Mouse (Mus musculus) stomach, embryonic 15.5 days (tissue): ENCODE measurements at regions not wholly inside any gene's neighbourhood (a gene's known extent, or its start where the extent isn't known, plus 50 kb on each side); places are given as distances from the start of the nearest gene placed in this dataset.
"Not testable (repeated sequence)": the region's sequence is repeated elsewhere in the genome, so short reads cannot be mapped to it uniquely, and the experiment has no call there.

ENCODE experiments used
- ATAC-seq: fragments of 200-750 bp; cut with Nextera tagmentation; 2 replicates; pipeline ENCODE4 v1.8.0; 2017; ENCODE audit warnings: low read depth, moderate number of reproducible peaks, moderate TSS enrichment; ENCODE audit not compliant: insufficient read depth, low FRiP score
- H3K27ac ChIP-seq: fragments of 300-500 bp; sonication (generic); 2 replicates; pipeline ENCODE4 v1.5.1; 2015; ENCODE audit warnings: mild to moderate bottlenecking, inconsistent platforms
- H3K27me3 ChIP-seq: fragments of 300-500 bp; sonication (generic); replicated peaks from 2 replicates; pipeline ENCODE4 v1.6.1; 2015; ENCODE audit warnings: inconsistent platforms
- H3K36me3 ChIP-seq: fragments of 300-500 bp; sonication (generic); 2 replicates; pipeline ENCODE4 v1.6.1; 2015; ENCODE audit warnings: inconsistent platforms
- H3K4me1 ChIP-seq: fragments of 300-500 bp; sonication (generic); 2 replicates; pipeline ENCODE4 v1.6.1; 2015; ENCODE audit warnings: inconsistent platforms
- H3K4me2 ChIP-seq: fragments of 300-500 bp; sonication (generic); 2 replicates; pipeline ENCODE4 v1.6.1; 2015; ENCODE audit warnings: mild to moderate bottlenecking, inconsistent platforms
- H3K4me3 ChIP-seq: fragments of 300-500 bp; sonication (generic); replicated peaks from 2 replicates; pipeline ENCODE4 v1.5.1; 2015; ENCODE audit warnings: inconsistent platforms
- H3K9ac ChIP-seq: fragments of 300-500 bp; sonication (generic); 2 replicates; pipeline ENCODE4 v1.6.1; 2015; ENCODE audit warnings: inconsistent platforms
- H3K9me3 ChIP-seq: fragments of 300-500 bp; sonication (generic); 2 replicates; pipeline ENCODE4 v1.6.1; 2016; ENCODE audit warnings: inconsistent platforms
- whole genome bisulfite sequencing: fragments of 180-500 bp; shearing (Covaris S2); methylation state at CpG from one replicate; pipeline ENCODE4 v1.1.7; 2015; 5-methylcytosine and 5-hydroxymethylcytosine counted together

GRCm38 (mm10) chr17:60966401-60966800, 1914.7 kb downstream of the Efna5 start:
- Histone ChIP-seq H3K4me3 (no peak overlapping the region), H3K9me3 (no peaks in the 10 kb centered on the region), H3K9ac (no peak overlapping the region), H3K27me3 (no peaks in the 10 kb centered on the region), H3K27ac (no peak overlapping the region), H3K36me3 (no peaks in the 10 kb centered on the region), H3K4me1 (no peaks in the 10 kb centered on the region), H3K4me2 (no peak overlapping the region)
- WGBS: 78% methylated on average over 1 of the region's 1 CpGs
- ATAC-seq: no peak

- Histone ChIP-seq H3K9me3 (no peaks in the 10 kb centered on the region), H3K36me3 (no peaks in the 10 kb centered on the region), H3K9ac (no peak overlapping the region), H3K27me3 (no peaks in the 10 kb centered on the region), H3K4me3 (no peak overlapping the region), H3K4me2 (no peak overlapping the region), H3K27ac (no peak overlapping the region), H3K4me1 (no peaks in the 10 kb centered on the region)
- no peak for ATAC-seq
- WGBS: 75% methylated on average over 2 of the region's 2 CpGs
These were observed 1915.5 kb downstream of the Efna5 start for GRCm38 (mm10) chr17:60965660-60966059.

GRCm38 (mm10) chr17:60951464-60951863, 1929.7 kb downstream of the Efna5 start:
- Histone ChIP-seq H3K36me3 (no peaks in the 10 kb centered on the region), H3K4me3 (no peak overlapping the region), H3K4me1 (no peaks in the 10 kb centered on the region), H3K27me3 (no peaks in the 10 kb centered on the region), H3K9ac (no peak overlapping the region), H3K9me3 (no peaks in the 10 kb centered on the region), H3K27ac (no peak overlapping the region), H3K4me2 (no peak overlapping the region)
- ATAC-seq: no peak
- 26% methylated on average over 1 of the region's 1 CpGs for WGBS

GRCm38 (mm10) chr17:60937754-60938508, 1924.8 kb upstream of the Nudt12 start:
- H3K36me3 ChIP-seq: no peaks in the 10 kb centered on the region
- peak; percentile 50; the same call in 1 of the 2 replicates for ATAC-seq
- no peaks in the 10 kb centered on the region for H3K4me1 ChIP-seq

GRCm38 (mm10) chr17:60934223-60934622, 1921.1 kb upstream of the Nudt12 start:
- no peak overlapping the region for H3K9ac ChIP-seq
- no peak overlapping the region for H3K4me2 ChIP-seq
- no peaks in the 10 kb centered on the region for H3K27me3 ChIP-seq
- no peak overlapping the region for H3K4me3 ChIP-seq
- no peaks in the 10 kb centered on the region for H3K9me3 ChIP-seq
- no peaks in the 10 kb centered on the region for H3K4me1 ChIP-seq
- H3K36me3 ChIP-seq: no peaks in the 10 kb centered on the region
- H3K27ac ChIP-seq: no peak overlapping the region
- ATAC-seq: no peak

More at GRCm38 (mm10) chr17:60937754-60938508, 1924.8 kb upstream of the Nudt12 start:
- H3K4me3 ChIP-seq: no peak overlapping the region
- no peaks in the 10 kb centered on the region for H3K27me3 ChIP-seq
- no peaks in the 10 kb centered on the region for H3K9me3 ChIP-seq
- H3K27ac ChIP-seq: no peak overlapping the region
- H3K9ac ChIP-seq: no peak overlapping the region
- no peak overlapping the region for H3K4me2 ChIP-seq
- WGBS: 39% methylated on average over 1 of the region's 1 CpGs

GRCm38 (mm10) chr17:60925822-60926383, 1912.7 kb upstream of the Nudt12 start:
- H3K4me3 ChIP-seq: no peak overlapping the region
- no peaks in the 10 kb centered on the region for H3K36me3 ChIP-seq
- no peak overlapping the region for H3K4me2 ChIP-seq
- H3K27ac ChIP-seq: no peak overlapping the region
- H3K27me3 ChIP-seq: no peaks in the 10 kb centered on the region
- H3K9ac ChIP-seq: no peak overlapping the region
- no peaks in the 10 kb centered on the region for H3K4me1 ChIP-seq
- H3K9me3 ChIP-seq: no peaks in the 10 kb centered on the region
- no peak for ATAC-seq
- 86% methylated on average over 13 of the region's 13 CpGs for WGBS

GRCm38 (mm10) chr17:60882721-60883120, 1869.5 kb upstream of the Nudt12 start:
- 89% methylated on average over 1 of the region's 1 CpGs for WGBS
- ATAC-seq, H3K27me3 ChIP-seq, H3K9me3 ChIP-seq, H3K27ac ChIP-seq, H3K9ac ChIP-seq, H3K36me3 ChIP-seq, H3K4me3 ChIP-seq, H3K4me2 ChIP-seq, H3K4me1 ChIP-seq: not testable (repeated sequence)

- Histone ChIP-seq H3K9me3 (no peaks in the 10 kb centered on the region), H3K27ac (no peak overlapping the region), H3K4me2 (no peak overlapping the region), H3K4me3 (no peak overlapping the region), H3K9ac (no peak overlapping the region), H3K27me3 (no peaks in the 10 kb centered on the region), H3K36me3 (no peaks in the 10 kb centered on the region), H3K4me1 (no peaks in the 10 kb centered on the region)
- no peak for ATAC-seq
- WGBS: 49% methylated on average over 3 of the region's 3 CpGs
These were observed 1844.3 kb upstream of the Nudt12 start for GRCm38 (mm10) chr17:60857445-60857844.

GRCm38 (mm10) chr17:60854659-60855058, 1841.5 kb upstream of the Nudt12 start:
- ATAC-seq: no peak
- Histone ChIP-seq H3K4me1 (no peaks in the 10 kb centered on the region), H3K27me3 (no peaks in the 10 kb centered on the region), H3K4me3 (no peak overlapping the region), H3K27ac (no peak overlapping the region), H3K4me2 (no peak overlapping the region), H3K36me3 (no peaks in the 10 kb centered on the region), H3K9ac (no peak overlapping the region), H3K9me3 (no peaks in the 10 kb centered on the region)
- WGBS: 71% methylated on average over 3 of the region's 3 CpGs

GRCm38 (mm10) chr17:60838794-60839193, 1825.6 kb upstream of the Nudt12 start:
- not testable (repeated sequence) for H3K9me3 ChIP-seq, H3K36me3 ChIP-seq, H3K27me3 ChIP-seq, ATAC-seq, H3K27ac ChIP-seq, H3K4me2 ChIP-seq, H3K4me1 ChIP-seq, H3K9ac ChIP-seq, H3K4me3 ChIP-seq
- 89% methylated on average over 3 of the region's 3 CpGs for WGBS

- no peaks in the 10 kb centered on the region for H3K9me3 ChIP-seq
- 77% methylated on average over 3 of the region's 3 CpGs for WGBS
- H3K4me2 ChIP-seq: no peak overlapping the region
- H3K4me1 ChIP-seq: no peaks in the 10 kb centered on the region
- H3K36me3 ChIP-seq: no peaks in the 10 kb centered on the region
- ATAC-seq: no peak
- H3K27ac ChIP-seq: no peak overlapping the region
- no peak overlapping the region for H3K4me3 ChIP-seq
- no peaks in the 10 kb centered on the region for H3K27me3 ChIP-seq
- H3K9ac ChIP-seq: no peak overlapping the region
These were observed 1819.4 kb upstream of the Nudt12 start for GRCm38 (mm10) chr17:60832531-60832930.

GRCm38 (mm10) chr17:60830498-60830897, 1817.3 kb upstream of the Nudt12 start:
- Histone ChIP-seq H3K9me3 (no peaks in the 10 kb centered on the region), H3K4me2 (no peak overlapping the region), H3K4me1 (no peaks in the 10 kb centered on the region), H3K4me3 (no peak overlapping the region), H3K27me3 (no peaks in the 10 kb centered on the region), H3K9ac (no peak overlapping the region), H3K36me3 (no peaks in the 10 kb centered on the region), H3K27ac (no peak overlapping the region)
- no peak for ATAC-seq
- WGBS: 52% methylated on average over 2 of the region's 2 CpGs
